Mouse (Mus musculus) lung, adult 18-20 months (tissue): ENCODE results near the gene Teddm2.
"Not testable (repeated sequence)": the region's sequence is repeated elsewhere in the genome, so short reads cannot be mapped to it uniquely, and the experiment has no call there.

Source experiments
- DNase-seq, 2 experiments: peaks; one replicate each; pipeline ENCODE4 v3.0.0; 2022; ENCODE audit warnings: mixed read lengths in 2 of 2

Gene Teddm2

DNA sequence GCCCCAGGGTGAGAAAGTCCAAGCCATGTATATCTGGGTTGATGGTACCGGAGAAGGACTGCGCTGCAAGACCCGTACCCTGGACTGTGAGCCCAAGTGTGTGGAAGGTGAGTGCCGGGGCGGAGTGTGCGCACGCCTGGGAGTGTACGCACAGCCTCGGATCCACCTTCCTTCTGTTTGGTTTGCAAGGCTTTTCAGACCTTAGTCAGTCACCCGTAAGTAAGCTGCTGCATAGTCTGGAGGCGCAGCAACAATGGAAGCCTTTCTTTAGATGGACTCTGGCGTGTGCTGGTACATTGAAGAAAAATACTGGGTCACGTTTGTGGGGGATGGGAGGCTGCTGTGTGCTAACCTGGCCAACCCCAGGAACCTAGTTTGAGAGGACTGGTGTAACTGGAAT is 3.0 kb upstream of the Teddm2 start:
- no peak for DNase-seq

DNA sequence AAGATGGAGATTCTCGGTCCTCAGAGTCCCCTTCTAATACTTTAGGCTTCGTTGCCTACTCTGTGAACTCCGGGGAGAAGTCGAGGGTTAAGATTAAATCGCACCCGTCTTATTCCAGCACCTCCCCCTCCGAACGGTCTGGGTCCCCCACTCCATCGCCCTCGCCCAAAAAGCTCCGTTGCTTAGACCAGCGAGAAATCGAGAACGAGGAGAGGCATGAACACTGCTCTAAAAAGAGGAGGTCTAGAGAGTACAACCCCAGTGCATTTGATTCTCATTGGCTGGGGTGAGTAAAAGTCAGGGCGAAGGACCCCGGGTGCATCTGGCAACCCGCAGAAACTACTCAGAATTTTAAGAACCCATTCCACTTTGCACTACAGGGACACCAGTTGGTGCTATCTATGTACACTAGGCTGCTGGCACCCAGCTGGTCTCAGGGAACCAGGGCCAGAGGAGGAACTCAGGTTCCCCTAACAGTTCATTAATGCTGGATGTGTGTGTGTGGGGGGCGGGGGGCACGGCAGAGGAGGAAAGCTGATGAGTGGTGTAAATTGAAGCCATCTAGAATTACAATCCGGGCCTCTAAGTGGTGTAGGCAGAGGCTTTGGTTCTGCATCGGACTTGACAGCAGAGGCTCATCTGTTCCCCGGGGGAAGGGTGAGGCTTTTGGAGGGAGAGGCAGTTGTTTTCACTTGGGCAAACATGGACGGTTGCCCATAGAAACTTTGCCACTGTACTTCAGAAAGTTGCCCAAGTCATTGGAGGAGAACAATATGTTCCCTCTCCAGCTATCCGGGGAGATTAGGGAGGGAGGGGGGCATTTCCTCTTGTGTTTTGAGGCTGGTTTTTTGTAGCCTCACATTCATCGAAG is 1.1 kb upstream of the Teddm2 start:
- peak; percentile 85 to 92 for DNase-seq

DNA sequence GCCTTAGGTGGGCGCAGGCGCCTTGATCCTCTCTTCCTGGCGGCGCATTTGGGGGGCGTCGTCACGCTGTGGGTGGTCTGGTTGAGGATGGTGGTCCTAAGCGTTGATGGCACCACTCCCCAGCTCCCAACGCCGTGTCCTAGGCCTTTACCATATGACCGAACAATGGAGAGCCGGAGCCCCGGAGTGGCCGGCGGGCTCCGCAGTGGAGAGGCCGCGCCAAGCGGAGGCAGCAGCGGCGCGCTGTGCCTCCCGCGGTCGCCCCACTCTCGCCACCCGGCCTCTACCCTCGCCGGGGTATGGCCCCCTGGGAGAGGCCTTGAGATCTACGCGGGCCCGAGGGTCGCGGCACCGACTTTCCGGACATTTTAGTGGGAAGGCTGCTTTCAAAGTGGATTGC is 353 bp upstream of the Teddm2 start:
- DNase-seq, result peak in 1 of 2 experiments; percentile 20

DNA sequence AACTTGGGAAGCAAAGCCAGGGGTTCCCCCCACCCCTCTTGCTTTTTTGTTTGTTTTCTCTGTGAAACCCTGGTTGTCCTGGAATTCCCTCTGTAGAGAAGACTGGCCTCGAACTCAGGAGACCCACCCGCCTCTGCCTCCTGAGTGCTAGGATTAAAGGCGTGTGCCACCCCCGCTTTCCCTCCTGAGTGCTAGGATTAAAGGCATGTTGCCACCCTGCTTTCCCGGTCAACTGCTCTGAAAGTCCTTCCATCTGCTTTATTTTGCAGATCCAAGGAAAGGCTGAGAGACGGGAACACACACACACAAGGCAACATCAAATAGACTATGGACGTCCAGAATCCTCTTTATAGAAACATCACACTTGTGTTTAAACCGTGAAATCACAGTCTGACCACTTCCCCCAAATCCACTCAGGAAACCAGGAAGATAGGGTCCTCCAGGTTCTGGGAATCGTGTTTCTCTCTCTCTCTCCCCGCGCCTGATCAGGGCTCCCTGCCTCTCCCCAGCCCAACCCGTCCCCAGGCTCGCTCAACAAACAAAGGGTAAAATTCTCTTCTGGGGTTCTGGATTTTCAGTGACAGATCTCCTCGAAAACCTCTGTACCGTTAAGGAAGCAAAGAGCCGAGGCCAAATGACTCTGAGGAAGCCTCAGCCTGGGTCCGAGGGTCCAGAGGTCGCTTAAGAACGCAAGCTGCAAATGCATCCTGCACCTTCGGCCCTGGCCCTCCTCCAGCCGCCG is 868 bp downstream of the Teddm2 start:
- DNase-seq, result no peak

DNA sequence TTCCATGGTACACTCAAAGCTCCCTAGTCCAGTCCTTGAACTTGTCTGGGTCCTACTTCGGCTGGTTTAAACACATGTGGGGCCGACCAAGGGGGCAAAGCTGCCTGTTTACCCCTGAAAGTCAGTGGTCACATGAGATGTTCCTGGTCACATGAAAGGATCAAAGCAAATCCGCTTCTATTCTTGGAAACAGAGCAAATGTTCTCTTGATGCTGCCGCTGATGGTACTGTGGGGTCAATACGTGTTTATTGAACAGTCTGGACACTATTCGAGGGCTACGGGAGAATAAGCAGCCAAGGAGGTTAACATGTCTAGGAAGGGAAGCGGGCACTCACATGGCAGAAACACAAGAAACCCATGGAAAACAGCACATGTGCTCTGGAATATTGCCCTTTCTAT is 2.8 kb downstream of the Teddm2 start:
- DNase-seq, result no peak

DNA sequence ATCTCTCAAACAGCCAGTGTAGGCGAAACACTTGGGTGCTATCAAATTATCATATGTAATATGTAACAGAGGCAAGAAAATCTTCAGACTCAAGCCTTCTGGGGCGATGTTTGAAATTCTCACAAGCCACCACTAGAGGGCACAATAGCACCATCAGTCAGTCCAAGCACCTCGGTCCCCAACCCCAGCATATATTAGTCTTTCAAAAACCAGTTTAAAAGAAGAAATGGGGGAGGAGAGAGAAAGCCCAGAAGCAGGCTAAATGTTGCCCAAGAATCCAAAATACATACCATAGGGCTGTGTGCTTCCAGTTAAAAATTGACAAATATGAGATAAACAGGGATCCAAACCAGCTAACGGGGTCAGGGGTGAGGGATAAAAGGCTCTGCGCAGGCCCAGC is 5.0 kb downstream of the Teddm2 start:
- DNase-seq, result peak; percentile 66 to 69

DNA sequence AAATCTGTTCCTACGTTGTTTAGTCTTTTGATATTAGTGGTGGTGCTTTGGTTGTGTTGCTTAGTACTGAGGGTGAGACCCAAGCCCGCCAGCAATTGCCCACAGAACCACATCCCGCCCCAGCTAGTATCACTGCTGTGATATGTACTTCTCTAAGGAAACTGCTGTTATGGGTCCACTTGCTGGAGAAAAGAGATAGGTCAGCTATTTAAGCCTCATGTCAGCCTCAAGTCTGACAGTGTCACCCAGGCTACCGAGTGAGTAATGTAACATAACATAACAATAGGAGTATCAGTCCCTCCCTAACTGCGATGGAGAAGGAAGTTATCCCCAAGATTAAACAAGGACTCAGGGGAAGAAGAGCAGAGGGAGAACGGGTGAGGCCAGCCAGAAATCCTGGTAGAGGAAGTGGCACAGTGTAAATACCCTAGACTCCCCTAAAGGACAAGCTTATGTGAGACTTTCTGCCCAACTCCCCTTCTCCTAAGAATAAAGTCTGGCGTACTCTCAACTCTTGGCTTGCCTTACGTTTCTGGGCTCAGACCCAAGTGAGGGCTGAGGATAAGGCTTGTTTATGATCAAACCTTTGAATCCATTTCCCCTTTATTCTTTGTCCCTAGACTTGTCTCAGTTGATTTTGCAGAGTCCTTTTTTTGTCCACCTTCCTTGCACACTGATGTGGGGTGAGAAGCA is 5.7 kb downstream of the Teddm2 start:
- DNase-seq, result no peak

DNA sequence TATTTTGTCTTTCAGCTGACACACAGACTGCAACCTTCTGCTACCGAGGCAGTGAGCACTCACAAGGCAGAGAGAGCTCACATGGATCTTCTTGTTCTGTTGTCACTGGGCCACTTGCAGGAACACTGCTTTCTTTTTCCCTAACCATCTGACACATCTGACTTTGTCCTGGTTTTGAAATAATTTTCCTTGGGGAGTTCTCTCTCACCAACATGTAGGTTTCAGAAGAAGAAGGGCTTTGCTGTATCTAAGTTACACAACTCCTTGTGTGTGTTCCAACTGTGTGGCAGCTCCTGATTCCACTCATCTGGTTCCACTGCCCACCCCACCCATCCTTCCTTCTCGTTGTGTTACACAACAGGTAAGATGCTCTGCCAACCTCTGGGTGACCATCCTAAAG is 6.3 kb downstream of the Teddm2 start:
- no peak for DNase-seq

DNA sequence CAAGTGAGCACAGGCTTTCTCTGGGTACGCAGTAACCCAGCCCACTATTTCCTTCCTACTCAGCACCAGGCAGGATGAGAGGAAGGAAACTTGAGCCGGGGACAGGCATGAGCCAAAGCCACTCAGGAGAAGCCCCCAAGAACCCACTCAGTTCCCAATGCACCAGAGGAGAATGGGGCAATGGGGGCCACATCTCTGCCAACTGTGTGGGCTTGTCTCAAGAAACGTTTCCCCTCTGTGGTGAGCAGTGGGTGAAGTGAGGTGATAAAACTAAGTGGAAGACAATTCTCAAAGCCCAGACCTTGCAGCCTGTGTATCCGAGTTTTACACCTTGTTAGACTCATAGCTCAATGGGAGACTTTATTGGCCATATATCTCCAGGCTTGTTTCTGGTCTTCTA is 8.6 kb downstream of the Teddm2 start, which contains the start of gene Teddm1a:
Gene Teddm1a, plus strand, starts transcription at position 301 of the 400 bp plus-strand sequence.
- DNase-seq, result no peak

DNA sequence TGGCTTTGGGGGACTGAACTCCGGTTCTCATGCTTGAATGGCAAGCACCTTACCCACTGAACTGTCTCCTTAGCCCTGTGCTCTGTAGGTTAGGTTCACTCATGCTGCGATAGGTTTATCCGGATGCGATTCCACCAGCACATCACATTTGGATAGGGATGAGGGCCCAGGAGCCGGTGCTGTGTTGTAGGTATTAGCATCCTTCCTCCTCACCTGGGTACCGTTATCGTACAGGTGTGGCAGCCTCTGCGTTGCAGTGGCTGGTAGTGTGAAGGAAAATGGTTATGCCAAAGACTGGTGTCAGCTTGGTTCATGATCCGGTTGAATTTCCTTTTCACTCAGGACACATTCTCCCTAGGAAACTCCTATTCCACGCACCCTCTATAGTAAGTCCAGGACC is 9.9 kb downstream of the Teddm2 start:
- no peak for DNase-seq

DNA sequence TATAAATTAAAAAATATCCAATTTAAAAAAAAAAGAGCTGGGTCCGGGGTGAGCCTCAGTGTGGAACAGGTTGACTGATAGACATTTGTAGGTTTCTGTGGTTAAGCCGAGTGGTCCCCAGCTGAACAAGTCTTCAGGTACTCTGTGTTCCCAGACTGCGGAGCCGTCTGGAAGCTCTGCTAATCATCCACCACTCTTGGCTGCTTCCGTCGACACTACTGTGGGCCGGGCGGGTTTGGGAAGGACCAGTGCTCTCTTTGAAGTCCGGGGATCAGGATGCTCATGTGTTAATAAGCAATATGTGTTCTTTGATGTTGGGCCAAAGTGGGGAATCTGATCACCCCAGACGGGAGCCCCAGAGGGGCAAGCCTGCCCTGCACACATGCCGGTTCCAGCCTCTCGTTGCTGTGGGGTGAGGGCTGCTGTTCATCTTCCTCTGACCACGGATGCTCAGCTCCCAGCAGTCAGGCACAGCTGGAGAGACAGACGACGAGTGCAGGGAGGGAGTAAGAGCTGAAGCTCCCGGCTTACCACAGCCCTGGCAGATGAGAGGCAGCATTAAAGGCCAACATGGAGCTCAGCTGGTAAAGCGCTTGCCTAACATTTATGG is 13.9 kb downstream of the Teddm2 start:
- DNase-seq, result no peak

DNA sequence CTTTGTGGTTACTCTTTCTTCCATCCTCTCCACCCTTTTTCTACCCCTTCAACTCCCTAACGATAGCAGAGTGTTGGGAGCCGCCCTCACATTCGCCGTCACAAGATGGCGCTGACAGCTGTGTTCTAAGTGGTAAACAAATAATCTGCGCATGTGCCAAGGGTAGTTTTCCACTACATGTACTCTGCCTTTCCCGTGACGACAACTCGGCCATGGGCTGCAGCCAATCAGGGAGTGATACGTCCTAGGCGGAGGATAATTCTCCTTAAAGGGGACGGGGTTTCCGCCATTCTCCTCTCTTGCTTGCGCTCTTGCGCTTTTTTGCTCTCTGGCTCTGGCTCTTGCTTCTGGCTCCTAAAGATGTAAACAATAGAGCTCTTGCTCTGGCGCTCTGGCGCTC is 19.6 kb downstream of the Teddm2 start:
- not testable (repeated sequence) for DNase-seq

DNA sequence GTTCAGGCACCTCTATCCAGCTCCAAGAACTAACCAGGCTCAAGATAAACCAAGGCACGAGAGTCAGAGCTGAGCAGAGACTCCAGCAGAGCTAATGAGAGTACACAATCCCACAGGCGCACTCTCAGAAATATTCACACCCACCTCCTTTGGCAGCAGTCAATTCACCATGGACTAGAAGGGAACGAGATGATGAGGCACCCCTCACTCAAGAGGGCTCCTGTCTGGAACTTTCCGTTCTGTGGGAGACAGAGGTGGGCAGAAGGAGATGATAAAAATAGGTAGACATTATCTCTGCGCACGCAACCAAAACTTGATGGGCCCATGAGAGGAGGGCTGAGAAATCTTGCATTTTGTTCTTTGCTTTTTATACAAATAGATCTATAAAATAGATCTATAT is 26.0 kb downstream of the Teddm2 start, which contains the start of gene Teddm1b:
Gene Teddm1b, plus strand, starts transcription at position 301 of the 400 bp plus-strand sequence.
- no peak for DNase-seq

DNA sequence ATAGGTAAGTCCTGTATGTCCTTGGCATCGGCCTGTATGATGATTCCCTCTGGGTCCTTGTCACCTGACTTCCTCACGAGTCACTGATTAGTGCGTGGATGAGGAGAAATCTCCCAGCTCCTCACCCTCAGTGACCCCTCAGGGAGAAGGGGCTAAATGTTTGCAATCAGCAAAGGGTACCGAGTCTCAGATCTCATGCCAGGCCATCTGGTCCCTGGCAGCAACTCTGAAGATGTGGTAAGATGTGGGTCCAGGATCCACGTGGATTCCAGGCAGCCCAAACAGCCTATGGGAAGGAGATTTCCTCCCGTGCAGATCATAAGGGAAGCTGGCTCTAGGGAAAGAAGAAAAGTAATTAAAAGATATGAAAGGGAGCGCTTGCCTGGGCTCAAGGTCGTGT is 44.1 kb downstream of the Teddm2 start:
- no peak for DNase-seq

DNA sequence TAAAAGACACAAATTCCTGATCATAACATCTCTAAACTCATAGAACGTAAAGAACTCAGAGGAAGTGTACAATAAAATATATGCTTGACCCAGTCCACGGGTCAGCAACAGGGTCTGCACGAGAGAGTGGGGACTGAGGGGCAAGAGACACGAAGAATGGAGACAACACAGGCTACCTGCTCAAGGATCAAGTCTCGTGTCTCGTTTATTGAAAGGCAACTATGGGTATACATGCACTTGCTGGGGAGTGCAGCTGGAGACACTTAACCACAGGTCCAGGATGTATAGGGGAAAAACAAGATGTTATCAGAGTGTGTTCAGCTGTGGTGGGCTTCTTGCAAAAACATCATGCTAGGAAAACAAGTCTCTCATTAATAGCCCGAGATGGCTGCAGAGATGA is 47.3 kb downstream of the Teddm2 start:
- DNase-seq, result not testable (repeated sequence)

DNA sequence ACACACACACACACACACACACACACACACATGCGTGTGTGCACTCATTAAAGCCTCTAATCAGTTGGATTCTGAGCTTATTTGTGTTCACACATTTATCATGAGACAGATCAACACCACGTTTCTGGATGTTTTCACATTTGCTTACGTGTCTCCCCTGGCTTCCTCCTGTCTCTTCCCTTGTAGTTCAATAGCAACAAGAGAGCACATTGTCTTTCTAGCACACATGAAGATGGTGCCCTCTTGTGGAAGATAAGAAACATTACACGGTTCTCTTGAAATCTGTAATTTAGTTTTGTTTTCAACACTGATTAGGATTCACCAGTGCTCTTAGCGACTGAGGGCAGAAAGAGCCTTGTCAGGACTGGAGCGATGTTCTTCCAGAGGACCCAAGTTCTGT is 53.2 kb downstream of the Teddm2 start:
- DNase-seq, result no peak

DNA sequence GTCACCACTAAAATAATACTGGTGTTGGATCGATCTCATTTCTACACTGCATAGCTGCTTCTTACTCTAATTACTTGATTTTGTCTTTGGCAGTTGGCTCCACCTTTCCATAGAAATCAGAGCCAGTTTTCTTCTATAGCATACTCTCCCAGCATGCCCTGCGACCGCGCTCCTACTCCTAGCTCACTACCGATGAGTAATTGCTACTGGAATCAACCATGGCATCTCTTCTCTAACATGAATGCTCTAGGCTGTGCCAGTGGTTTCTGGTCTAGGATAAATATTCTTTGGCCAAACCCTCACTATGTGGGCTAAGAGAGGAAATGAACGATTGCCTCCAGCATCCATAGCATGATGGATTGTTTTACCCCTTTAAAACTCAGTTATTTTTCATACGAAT is 53.6 kb downstream of the Teddm2 start:
- no peak for DNase-seq

DNA sequence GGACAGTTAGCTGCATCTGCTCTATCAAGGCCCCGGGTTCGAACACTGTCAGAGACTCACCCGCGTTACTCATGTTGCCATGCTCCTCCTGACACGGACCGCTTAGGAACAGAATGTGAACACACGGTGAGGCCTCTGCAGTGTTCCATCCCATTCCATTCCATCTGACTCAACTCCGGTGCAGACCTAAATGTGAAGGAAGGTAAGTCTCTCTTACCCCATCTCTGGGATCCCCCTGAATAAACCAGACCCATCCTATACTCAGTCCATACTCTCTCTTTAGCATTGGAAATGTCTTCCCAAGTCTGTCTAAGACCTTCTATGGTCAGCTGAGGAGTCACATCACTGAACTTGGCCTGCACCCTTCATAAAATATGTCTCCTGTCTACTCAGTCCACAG is 56.0 kb downstream of the Teddm2 start, which contains the start of gene Rgsl1:
Gene Rgsl1, minus strand, starts transcription at position 101 of the 400 bp plus-strand sequence.
- DNase-seq, result no peak

DNA sequence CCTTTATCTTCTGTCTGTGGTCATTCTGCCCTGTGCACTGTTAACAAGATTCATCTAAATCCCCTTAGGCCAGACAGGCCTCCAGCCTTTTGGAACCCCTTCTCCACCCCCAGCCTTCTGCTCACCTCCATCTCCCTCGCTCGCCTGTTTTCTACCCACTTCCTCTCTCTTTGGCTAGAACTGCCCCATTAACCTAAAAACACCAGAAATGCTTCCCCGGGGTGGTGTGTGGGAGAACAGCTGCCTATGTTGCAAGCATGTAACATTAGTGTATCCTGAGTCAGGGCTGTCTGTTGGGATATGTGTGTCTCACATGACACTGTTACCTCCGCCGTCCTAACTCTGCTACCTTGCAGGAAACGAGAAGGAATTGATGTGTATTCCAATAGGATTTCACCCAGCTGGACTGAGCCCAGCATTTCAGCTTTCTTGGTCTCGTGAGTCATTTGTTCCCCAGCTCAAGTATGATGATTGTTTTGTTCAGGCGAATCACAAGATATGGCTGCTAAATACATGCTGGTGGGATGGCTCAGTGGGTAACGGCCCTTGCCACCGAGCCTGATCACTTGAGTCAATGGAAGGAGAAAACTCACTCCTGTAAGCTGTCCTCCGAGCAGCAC is 57.8 kb downstream of the Teddm2 start:
- no peak for DNase-seq

DNA sequence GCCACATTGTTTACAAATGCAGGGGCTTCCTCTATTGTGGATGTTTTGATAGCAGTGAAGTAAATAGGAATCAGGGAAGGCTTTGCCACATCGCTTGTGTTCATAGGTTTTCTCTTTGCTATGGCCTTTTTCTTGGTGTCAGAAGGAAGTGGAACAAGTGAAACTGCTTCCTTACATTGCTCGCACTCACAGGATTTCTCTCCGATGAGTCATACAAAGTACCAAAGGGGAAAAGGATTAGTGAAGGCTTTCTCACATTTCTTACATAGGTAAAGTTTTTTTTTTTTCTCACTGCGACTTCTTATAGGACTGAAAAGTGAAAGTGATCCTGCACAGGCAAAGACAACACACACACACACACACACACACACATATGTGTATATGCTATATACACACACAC is 64.0 kb downstream of the Teddm2 start:
- no peak for DNase-seq

DNA sequence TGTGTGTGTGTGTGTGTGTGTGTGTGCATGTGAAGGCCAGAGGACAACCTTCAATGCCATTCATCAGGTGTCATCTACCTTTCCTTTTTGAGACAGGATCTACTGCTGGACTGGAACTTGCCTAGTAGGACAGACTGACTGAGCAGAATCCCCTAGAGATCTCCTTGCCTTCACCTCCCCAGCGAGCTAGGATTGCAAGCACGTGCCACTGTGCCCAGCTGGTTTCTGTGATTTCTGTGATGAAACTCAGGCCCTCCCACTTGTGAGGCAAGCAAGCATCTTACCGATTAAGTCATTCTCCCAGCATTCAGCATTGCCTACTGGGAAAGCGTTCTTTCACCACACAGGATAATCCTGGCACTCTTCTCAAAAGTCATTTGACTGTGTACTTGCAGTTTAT is 69.3 kb downstream of the Teddm2 start:
- no peak for DNase-seq

DNA sequence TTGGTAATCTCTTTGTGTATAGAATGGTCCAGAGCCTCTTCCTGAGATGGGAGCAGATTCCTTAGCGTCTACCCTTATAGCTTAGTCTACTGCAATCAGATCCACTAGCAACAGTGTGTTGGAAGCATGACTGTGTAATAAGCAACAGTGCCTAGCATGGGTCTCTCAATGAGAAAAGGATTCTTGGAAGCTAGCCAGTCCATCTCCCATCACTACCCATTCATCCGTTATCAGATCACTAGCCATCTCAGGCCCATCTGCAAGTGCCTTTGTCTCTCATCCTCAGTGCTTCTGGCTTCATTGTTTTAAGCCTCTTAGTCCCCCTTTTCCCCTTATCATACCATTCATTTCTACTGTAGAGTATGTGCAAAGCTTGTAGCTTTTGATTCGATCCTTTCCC is 79.8 kb downstream of the Teddm2 start:
- no peak for DNase-seq
